Mouse (Mus musculus) intestine, embryonic 14.5 days (tissue): ENCODE measurements around the gene Cbx2. TPM values are rescaled to one million over a fixed set of nuclear protein-coding genes. Genes with fewer than 3 reads are reported as not detected.

Source experiments
- ATAC-seq: fragments of 200-750 bp; cut with Nextera tagmentation; replicated peaks from 2 replicates; pipeline ENCODE4 v1.8.0; 2017; ENCODE audit warnings: low read depth, moderate number of reproducible peaks, moderate TSS enrichment, moderate library complexity; ENCODE audit not compliant: low FRiP score, low TSS enrichment
- DNase-seq: peaks from one replicate; pipeline ENCODE4 v3.0.0-alpha.2; 2018; ENCODE audit warnings: low spot score
- H3K27ac ChIP-seq: fragments of 300-500 bp; sonication (generic); 2 replicates; pipeline ENCODE4 v1.5.1; 2014; ENCODE audit warnings: low read depth, mild to moderate bottlenecking, control low read depth
- H3K27me3 ChIP-seq: fragments of 300-500 bp; sonication (generic); replicated peaks from 2 replicates; pipeline ENCODE4 v1.6.1; 2014; ENCODE audit warnings: low read length, control low read depth; ENCODE audit not compliant: control insufficient read depth, insufficient read depth
- H3K36me3 ChIP-seq: fragments of 300-500 bp; sonication (generic); 2 replicates; pipeline ENCODE4 v1.6.1; 2014; ENCODE audit warnings: low read length, control low read depth; ENCODE audit not compliant: control insufficient read depth, insufficient read depth
- H3K4me1 ChIP-seq: fragments of 300-500 bp; sonication (generic); replicated peaks from 2 replicates; pipeline ENCODE4 v1.6.1; 2014; ENCODE audit warnings: low read length, control low read depth, mixed read lengths; ENCODE audit not compliant: control insufficient read depth, insufficient read depth
- H3K4me2 ChIP-seq: fragments of 300-500 bp; sonication (generic); 2 replicates; pipeline ENCODE4 v1.6.1; 2014; ENCODE audit warnings: low read length
- H3K4me3 ChIP-seq: fragments of 300-500 bp; sonication (generic); 2 replicates; pipeline ENCODE4 v1.5.1; 2014; ENCODE audit warnings: low read depth, low read length, control low read depth, mixed read lengths
- H3K9ac ChIP-seq: fragments of 300-500 bp; sonication (generic); 2 replicates; pipeline ENCODE4 v1.6.1; 2014; ENCODE audit warnings: mild to moderate bottlenecking, low read length
- H3K9me3 ChIP-seq: fragments of 300-500 bp; sonication (generic); 2 replicates; pipeline ENCODE4 v1.6.1; 2016; ENCODE audit warnings: low read length, control low read depth; ENCODE audit not compliant: control insufficient read depth
- WGBS: fragments of 180-500 bp; shearing (Covaris S2); extraction: QIAGEN DNeasy Blood & Tissue Kit; methylation state at CpG from one replicate; pipeline ENCODE4 v1.1.7; 2014; 5-methylcytosine and 5-hydroxymethylcytosine counted together
- polyA plus RNA-seq: library from polyadenylated mRNA; unstranded; fragments of >200 nt; fragmentation: Nextera tagmentation; extraction: Ambion mirVana; gene quantifications from 2 replicates; pipeline ENCODE4 v1.2.1, GENCODE M21; 2014

The Cbx2 gene
- polyA plus RNA-seq, 1 experiment from 2014 or later = 32.0 TPM

DNA sequence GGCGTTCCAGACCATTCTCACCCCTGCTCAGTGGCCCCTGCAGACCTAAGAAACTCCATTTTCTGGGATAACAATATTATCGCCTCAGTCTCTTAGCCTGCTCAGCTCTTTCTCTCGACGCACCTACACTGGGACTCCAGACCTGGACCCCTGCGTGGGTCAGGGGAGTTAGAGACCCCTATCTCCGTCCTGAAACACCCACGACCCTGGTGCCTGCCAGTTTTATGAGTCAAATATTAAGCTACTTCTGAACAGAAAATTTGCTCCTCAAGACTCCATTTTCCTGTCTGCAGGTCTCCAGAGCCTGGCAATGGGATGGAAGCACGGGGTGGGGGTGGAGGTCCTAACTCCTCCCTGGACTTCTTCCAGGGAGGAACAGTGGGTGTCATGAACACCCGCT is 34.5 kb downstream of the Cbx2 start:
- no peak for ATAC-seq

DNA sequence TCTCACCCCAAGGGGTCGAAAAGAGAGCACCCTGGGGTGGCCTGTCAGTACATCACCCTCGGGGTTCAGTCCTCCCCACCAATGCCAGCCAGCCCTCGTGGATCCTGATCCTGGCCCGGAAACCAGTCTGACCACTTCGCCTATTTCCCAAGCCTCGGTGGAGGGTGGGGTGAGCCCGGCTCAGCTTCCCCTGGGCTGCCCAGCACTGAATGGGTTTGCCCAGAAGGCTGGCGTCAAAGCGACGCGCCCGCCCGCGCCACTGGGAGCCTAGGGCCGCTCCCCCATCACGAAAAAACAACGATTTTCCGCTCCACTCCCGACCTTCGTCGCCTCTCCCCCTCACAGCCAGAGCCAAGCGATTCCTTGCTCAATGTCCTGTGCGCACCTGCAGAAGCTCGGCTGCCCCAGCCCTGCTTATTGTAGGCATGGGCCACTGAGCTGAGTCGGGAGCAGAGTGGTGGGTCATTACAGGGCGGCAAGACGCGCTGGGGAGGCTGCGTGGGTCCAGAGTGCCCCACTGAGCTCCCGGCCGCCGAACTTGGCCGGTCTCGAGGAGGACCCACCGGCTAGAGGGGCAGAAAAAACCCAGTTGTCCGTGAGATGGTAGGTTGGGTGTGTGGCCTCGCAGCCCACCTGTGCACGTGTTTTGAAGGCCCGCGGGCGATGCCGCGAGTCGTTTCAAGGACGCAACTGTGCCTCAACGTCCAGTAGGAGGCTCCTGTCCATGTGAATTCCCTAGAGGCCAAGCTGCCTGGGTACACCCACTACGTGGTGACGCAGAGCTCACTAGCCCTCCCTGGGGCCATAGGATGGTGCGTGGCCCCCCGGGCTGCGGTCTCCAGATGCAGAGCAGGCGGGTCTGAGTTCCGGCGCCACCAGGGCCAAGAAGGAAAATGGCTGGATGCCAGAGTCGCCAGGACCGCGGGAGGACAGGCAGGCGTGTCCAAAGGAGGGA is 35.6 kb downstream of the Cbx2 start:
- no peak overlapping the region for H3K9ac ChIP-seq
- H3K4me1 ChIP-seq = peaks cover 27% of the 10 kb centered on the region
- WGBS = 3% methylated on average over 58 of the region's 58 CpGs

More for the DNA sequence above, 34.5 kb downstream of the Cbx2 start:
- Histone ChIP-seq H3K27ac (no peak overlapping the region), H3K9me3 (no peaks in the 10 kb centered on the region), H3K36me3 (no peaks in the 10 kb centered on the region), H3K27me3 (peaks cover 76% of the 10 kb centered on the region), H3K4me3 (peak overlapping the region; percentile 53; the same call in 1 of the 2 replicates), H3K4me1 (peaks cover 35% of the 10 kb centered on the region), H3K9ac (no peak overlapping the region), H3K4me2 (peak overlapping the region; percentile 78)
- DNase-seq = peak; percentile 72
- WGBS = 6% methylated on average over 9 of the region's 9 CpGs

DNA sequence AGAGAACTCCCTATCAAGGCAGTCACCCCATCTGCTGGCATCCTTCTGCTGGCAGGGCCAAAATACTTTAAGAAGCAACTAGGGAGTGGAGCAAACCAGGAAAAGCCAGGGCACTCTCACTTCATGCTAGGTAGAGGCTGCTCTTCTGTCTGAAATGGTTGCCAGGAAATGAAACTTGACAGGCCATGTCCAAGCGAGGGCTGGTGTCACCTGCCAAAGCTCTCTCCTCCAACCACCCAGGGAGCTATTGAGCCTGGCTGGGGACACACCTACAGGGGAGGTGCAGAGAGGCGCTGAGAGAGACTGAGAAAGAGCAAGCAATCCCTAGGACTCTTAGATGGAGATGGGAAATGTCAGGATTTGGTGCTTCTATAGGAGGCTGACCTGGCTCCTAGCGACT is 36.5 kb downstream of the Cbx2 start:
- Histone ChIP-seq H3K9ac (no peak overlapping the region), H3K4me3 (no peak overlapping the region)

More for the DNA sequence above, 35.6 kb downstream of the Cbx2 start:
- Histone ChIP-seq H3K9me3 (no peaks in the 10 kb centered on the region), H3K36me3 (no peaks in the 10 kb centered on the region), H3K27ac (no peak overlapping the region), H3K4me2 (peak overlapping the region; percentile 36), H3K4me3 (peak overlapping the region; percentile 10), H3K27me3 (peaks cover 74% of the 10 kb centered on the region)
- ATAC-seq (no peak; the same call in 1 of the 2 replicates), DNase-seq (peak; percentile 78)

DNA sequence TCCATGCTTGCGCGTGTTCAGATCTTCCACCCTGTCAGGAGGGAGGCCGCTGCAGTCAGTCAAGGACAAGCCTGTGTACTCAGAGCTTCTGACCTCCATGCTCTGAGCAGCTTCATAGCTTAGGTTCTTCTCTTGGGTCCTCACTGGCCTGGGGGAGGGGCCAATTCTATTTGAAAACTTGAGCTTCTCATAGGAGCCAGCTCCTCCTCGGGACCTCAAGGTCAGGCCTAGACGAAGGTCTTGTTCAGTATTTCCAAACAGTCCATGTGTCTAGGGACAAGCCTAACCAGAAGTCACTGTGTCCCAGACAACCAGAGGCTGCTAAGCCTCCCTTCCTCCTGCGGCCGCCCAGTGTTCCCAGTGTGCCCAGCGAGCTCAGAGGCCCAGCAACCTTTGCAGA is 44.1 kb downstream of the Cbx2 start:
- ATAC-seq (no peak), DNase-seq (no peak)
- no peak overlapping the region for H3K27ac ChIP-seq
- peaks cover 3% of the 10 kb centered on the region; the same call in 1 of the 2 replicates for H3K4me1 ChIP-seq
- no peak overlapping the region for H3K4me2 ChIP-seq
- H3K4me3 ChIP-seq = no peak overlapping the region
- no peak overlapping the region for H3K9ac ChIP-seq
- H3K9me3 ChIP-seq = 0 out of 2 replicates have a peak, but pooled peaks cover 3% of the 10 kb centered on the region
- H3K27me3 ChIP-seq = peaks cover 6% of the 10 kb centered on the region; the same call in 1 of the 2 replicates
- no peaks in the 10 kb centered on the region for H3K36me3 ChIP-seq
- WGBS = 78% methylated on average over 8 of the region's 8 CpGs

More for the DNA sequence above, 36.5 kb downstream of the Cbx2 start:
- H3K36me3 ChIP-seq = no peaks in the 10 kb centered on the region
- H3K27ac ChIP-seq = no peak overlapping the region
- DNase-seq (no peak), ATAC-seq (no peak)
- H3K4me1 ChIP-seq = peaks cover 20% of the 10 kb centered on the region
- H3K27me3 ChIP-seq = peaks cover 67% of the 10 kb centered on the region
- H3K4me2 ChIP-seq = no peak overlapping the region
- no peaks in the 10 kb centered on the region for H3K9me3 ChIP-seq
- WGBS = 15% methylated on average over 3 of the region's 3 CpGs

DNA sequence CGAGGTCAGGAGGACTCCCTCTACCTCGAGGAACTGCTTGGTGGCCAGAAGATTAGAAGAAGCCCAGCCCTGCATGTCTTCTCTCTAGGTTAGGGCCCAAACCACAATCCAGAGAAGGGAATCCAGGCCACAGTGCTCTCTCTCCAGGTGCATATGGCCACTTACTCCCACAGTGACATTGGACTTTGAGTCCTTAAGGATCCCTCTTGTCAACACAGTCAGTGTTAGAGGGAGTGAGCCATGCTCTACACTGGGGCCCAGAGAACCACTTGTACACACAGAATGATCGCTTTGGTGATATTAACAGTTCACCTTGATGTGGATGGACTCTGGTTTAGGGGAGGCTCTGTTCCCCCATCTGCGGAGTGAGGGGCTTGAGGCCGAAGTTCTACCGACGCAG is 49.5 kb downstream of the Cbx2 start:
- no peak for DNase-seq
- Histone ChIP-seq H3K9me3 (0 out of 2 replicates have a peak, but pooled peaks cover 3% of the 10 kb centered on the region), H3K36me3 (no peaks in the 10 kb centered on the region), H3K27me3 (no peaks in the 10 kb centered on the region), H3K9ac (no peak overlapping the region), H3K4me1 (peaks cover 18% of the 10 kb centered on the region), H3K4me2 (no peak overlapping the region), H3K27ac (no peak overlapping the region), H3K4me3 (no peak overlapping the region)
- 69% methylated on average over 7 of the region's 7 CpGs for WGBS
- no peak for ATAC-seq

DNA sequence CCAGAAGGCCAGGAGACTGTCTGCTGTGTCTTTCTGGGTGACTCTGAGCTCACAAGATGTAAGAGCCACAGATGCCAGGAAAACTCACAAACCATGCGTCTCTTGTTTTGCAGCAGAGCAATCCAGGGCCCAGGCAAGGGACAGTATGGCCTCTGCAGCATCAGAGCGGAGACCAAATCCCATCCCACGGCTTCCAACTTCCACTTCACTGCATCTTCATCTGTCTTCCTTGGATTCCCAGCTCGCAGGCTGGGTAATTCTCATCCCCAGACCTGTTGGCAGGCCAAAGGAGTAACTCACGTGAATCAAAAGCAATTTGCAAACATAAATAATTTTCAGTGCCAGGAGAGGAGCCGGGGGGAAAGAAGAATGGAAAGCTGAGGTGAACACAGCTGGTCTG is 50.2 kb downstream of the Cbx2 start:
- no peak overlapping the region for H3K4me3 ChIP-seq
- peaks cover 18% of the 10 kb centered on the region for H3K4me1 ChIP-seq
- no peak overlapping the region for H3K27ac ChIP-seq
- ATAC-seq = no peak
- no peaks in the 10 kb centered on the region for H3K27me3 ChIP-seq
- 0 out of 2 replicates have a peak, but pooled peaks cover 3% of the 10 kb centered on the region for H3K9me3 ChIP-seq
- no peaks in the 10 kb centered on the region for H3K36me3 ChIP-seq
- 55% methylated on average over 6 of the region's 6 CpGs for WGBS
- no peak overlapping the region for H3K4me2 ChIP-seq
- no peak overlapping the region for H3K9ac ChIP-seq
- DNase-seq = no peak

DNA sequence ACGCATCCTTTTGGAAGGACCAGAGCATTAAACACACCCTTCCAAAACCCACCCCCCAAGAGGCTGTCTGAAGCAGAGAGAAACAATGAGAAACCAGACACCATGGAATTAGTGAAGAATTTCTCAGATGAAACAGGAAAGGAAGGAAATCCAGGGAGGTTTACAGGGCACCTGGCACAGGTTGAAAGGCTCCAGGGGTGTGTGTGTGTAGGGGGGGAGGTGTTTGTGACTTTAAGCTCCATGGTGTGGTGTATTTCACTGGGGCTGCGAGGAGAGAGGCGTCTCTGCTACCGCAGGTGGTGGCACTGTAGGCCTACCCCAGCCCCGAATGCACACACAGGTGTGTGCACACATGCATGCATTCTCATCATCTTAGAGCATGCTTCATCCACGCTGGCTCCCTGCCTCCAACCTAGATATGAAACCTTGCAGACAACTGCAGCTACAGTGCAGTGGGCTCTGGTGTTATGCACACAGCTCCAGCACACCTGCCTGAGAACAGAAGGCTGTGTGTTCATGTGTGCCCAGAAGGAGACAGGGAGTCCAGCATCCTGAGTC is 51.2 kb downstream of the Cbx2 start:
- Histone ChIP-seq H3K9me3 (0 out of 2 replicates have a peak, but pooled peaks cover 3% of the 10 kb centered on the region), H3K27ac (no peak overlapping the region), H3K4me3 (no peak overlapping the region), H3K27me3 (no peaks in the 10 kb centered on the region), H3K36me3 (no peaks in the 10 kb centered on the region), H3K4me2 (no peak overlapping the region), H3K9ac (no peak overlapping the region), H3K4me1 (peaks cover 26% of the 10 kb centered on the region)
- DNase-seq (no peak), ATAC-seq (no peak)
- WGBS = 76% methylated on average over 6 of the region's 6 CpGs

DNA sequence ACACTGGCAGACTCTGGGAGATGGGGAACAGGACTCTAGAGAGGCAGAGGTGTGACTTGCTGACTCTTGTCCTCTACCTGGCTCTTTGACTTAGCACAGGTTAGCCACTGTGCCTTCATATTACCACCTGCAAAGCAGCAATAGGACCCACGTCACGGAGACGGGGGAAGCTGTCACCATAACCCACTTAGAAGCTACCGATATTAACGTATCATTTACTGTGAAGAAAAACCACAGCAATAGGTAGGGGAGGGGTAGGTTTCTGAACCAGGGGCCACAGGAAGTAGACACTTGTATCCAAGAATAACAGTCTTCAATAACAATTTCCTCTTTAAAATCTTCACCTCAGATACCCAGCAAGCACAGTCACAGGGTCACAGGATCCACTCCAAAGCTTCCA is 53.0 kb downstream of the Cbx2 start:
- Histone ChIP-seq H3K9ac (no peak overlapping the region), H3K4me3 (no peak overlapping the region), H3K4me1 (peaks cover 42% of the 10 kb centered on the region), H3K9me3 (no peaks in the 10 kb centered on the region), H3K27me3 (0 out of 2 replicates have a peak, but pooled peaks cover 1% of the 10 kb centered on the region), H3K4me2 (no peak overlapping the region), H3K27ac (no peak overlapping the region), H3K36me3 (peaks cover 17% of the 10 kb centered on the region)
- DNase-seq (no peak), ATAC-seq (no peak)
- 77% methylated on average over 5 of the region's 5 CpGs for WGBS
